Comparison of ENCODE assay signal across 7 mouse cellular contexts in genomic region chr17:35909186-35909918, GRCm38 (mm10). TPM values are rescaled to one million over a fixed set of nuclear protein-coding genes. Genes with fewer than 3 reads are reported as not detected.
A peak's percentile ranks its signal among the peaks of the same experiment; 100 is the strongest.
DNase-seq lines count a peak whose midpoint lies in the region; ATAC-seq and TF ChIP-seq lines count a peak whose summit lies in the region.

No protein-coding gene starts in this region.

- peak overlapping the region; percentile 92 for H3K4me3 ChIP-seq in lung, adult 2 months (replicated peaks; ENCODE audit: extremely low read depth, low read depth, low read length)
- peak overlapping the region; percentile 66 for H3K4me3 ChIP-seq in embryonic facial prominence, embryonic 14.5 days (ENCODE audit: low read depth, low read length)
- peak overlapping the region; percentile 70 for H3K4me3 ChIP-seq in hindbrain, embryonic 16.5 days (ENCODE audit: low read length)
- H3K4me3 ChIP-seq in midbrain, embryonic 15.5 days, result peak overlapping the region; percentile 74

- no peak for DNase-seq in lung, adult 2 months
- no peak for DNase-seq in lung, postnatal 4 days
- DNase-seq in embryonic facial prominence, embryonic 14.5 days (ENCODE audit: low spot score), result no peak
- no peak for DNase-seq in left cerebral cortex, postnatal 25 days (ENCODE audit: low spot score in 2 of 2)
- no peak for DNase-seq in adrenal gland, adult (ENCODE audit: inconsistent age in 2 of 2, low spot score in 1 of 2)

- peak overlapping the region; percentile 78 for H3K9ac ChIP-seq in embryonic facial prominence, embryonic 14.5 days (ENCODE audit: low read depth, low read length)
- peak overlapping the region; percentile 84 for H3K9ac ChIP-seq in hindbrain, embryonic 16.5 days (ENCODE audit: low read depth, low read length)
- H3K9ac ChIP-seq in midbrain, embryonic 15.5 days, result peak overlapping the region; percentile 90

- TF ChIP-seq CTCF in lung, adult 2 months (IDR thresholded peaks at IDR 0.05; ENCODE audit: insufficient read depth, low read length), result no peak

- H3K27me3 ChIP-seq in embryonic facial prominence, embryonic 14.5 days (replicated peaks; ENCODE audit: control insufficient read depth, insufficient read depth, low read length), result no peaks in the 10 kb centered on the region
- H3K27me3 ChIP-seq in hindbrain, embryonic 16.5 days (replicated peaks; ENCODE audit: control insufficient read depth, insufficient read depth, low read length), result no peaks in the 10 kb centered on the region
- no peaks in the 10 kb centered on the region for H3K27me3 ChIP-seq in midbrain, embryonic 15.5 days (replicated peaks)

- peaks cover 8% of the 10 kb centered on the region for H3K4me1 ChIP-seq in lung, adult 2 months (ENCODE audit: control insufficient read depth, insufficient read depth, low read length)
- H3K4me1 ChIP-seq in embryonic facial prominence, embryonic 14.5 days (ENCODE audit: control insufficient read depth, insufficient read depth, low read length), result peaks cover 9% of the 10 kb centered on the region
- H3K4me1 ChIP-seq in hindbrain, embryonic 16.5 days (ENCODE audit: control insufficient read depth, insufficient read depth, low read depth, low read length), result peaks cover 16% of the 10 kb centered on the region
- peaks cover 31% of the 10 kb centered on the region for H3K4me1 ChIP-seq in midbrain, embryonic 15.5 days

- peak overlapping the region; percentile 61 for H3K27ac ChIP-seq in embryonic facial prominence, embryonic 14.5 days (replicated peaks; ENCODE audit: low read depth, low read length)
- peak overlapping the region; percentile 87 for H3K27ac ChIP-seq in hindbrain, embryonic 16.5 days (ENCODE audit: low read depth, low read length)
- peak overlapping the region; percentile 92 for H3K27ac ChIP-seq in midbrain, embryonic 15.5 days

- no peaks in the 10 kb centered on the region for H3K9me3 ChIP-seq in embryonic facial prominence, embryonic 14.5 days (ENCODE audit: control insufficient read depth, low read length)
- H3K9me3 ChIP-seq in hindbrain, embryonic 16.5 days (ENCODE audit: control insufficient read depth, low read length), result no peaks in the 10 kb centered on the region
- no peaks in the 10 kb centered on the region for H3K9me3 ChIP-seq in midbrain, embryonic 15.5 days

- WGBS in lung, adult 2 months, result 15% methylated on average over 20 of the region's 20 CpGs
- 15% methylated on average over 19 of the region's 20 CpGs for WGBS in embryonic facial prominence, embryonic 14.5 days
- WGBS in hindbrain, embryonic 16.5 days, result 18% methylated on average over 20 of the region's 20 CpGs
- WGBS in midbrain, embryonic 15.5 days, result 24% methylated on average over 20 of the region's 20 CpGs

- intact Hi-C loops in left cerebral cortex, postnatal 25 days (cut with DNase I), result no loop called here

- TF ChIP-seq POLR2A in lung, adult 2 months (IDR thresholded peaks at IDR 0.05; ENCODE audit: borderline replicate concordance, extremely low read depth, low read depth, low read length), result no peak

- H3K4me2 ChIP-seq in embryonic facial prominence, embryonic 14.5 days (ENCODE audit: low read depth, low read length), result peak overlapping the region; percentile 87
- H3K4me2 ChIP-seq in hindbrain, embryonic 16.5 days (ENCODE audit: low read length), result peak overlapping the region; percentile 83
- peak overlapping the region; percentile 88 for H3K4me2 ChIP-seq in midbrain, embryonic 15.5 days

- ATAC-seq in embryonic facial prominence, embryonic 14.5 days (ENCODE audit: low read depth), result peak; percentile 13
- peak; percentile 46 for ATAC-seq in hindbrain, embryonic 16.5 days
- peak; percentile 56 for ATAC-seq in midbrain, embryonic 15.5 days (replicated peaks)

- peaks cover 69% of the 10 kb centered on the region for H3K36me3 ChIP-seq in embryonic facial prominence, embryonic 14.5 days (ENCODE audit: control insufficient read depth, insufficient read depth, low read length)
- peaks cover 18% of the 10 kb centered on the region for H3K36me3 ChIP-seq in hindbrain, embryonic 16.5 days (ENCODE audit: control insufficient read depth, insufficient read depth, low read length)
- H3K36me3 ChIP-seq in midbrain, embryonic 15.5 days (replicated peaks), result peaks cover 24% of the 10 kb centered on the region

RNA-seq across cellular contexts. Expression of gene Atat1, which starts 0.5 kb away (rescaled TPM):
- polyA plus RNA-seq in lung, adult 2 months (2012; rRNA removed), result 49.4 and 57.7 TPM in 2 replicates
- polyA plus RNA-seq in embryonic facial prominence, embryonic 14.5 days (2014; fragmentation: Nextera tagmentation; extraction: Ambion mirVana), result 48.1 and 53.6 TPM in 2 replicates
- polyA plus RNA-seq in hindbrain, embryonic 16.5 days (2015; fragmentation: Nextera tagmentation; extraction: Ambion mirVana), result 287 and 393 TPM in 2 replicates
- polyA plus RNA-seq in midbrain, embryonic 15.5 days (2015; fragmentation: Nextera tagmentation; extraction: Ambion mirVana), result 482 and 507 TPM in 2 replicates
- total RNA-seq in left cerebral cortex, postnatal 25 days (2021), result 10 to 100 TPM; 53.0 to 56.1 TPM

RNA-seq across cellular contexts. Expression of gene Mrps18b, which starts 6.8 kb away (rescaled TPM):
- polyA plus RNA-seq in lung, adult 2 months (2012; rRNA removed), result 30.4 and 43.8 TPM in 2 replicates
- 73.3 and 76.0 TPM in 2 replicates for polyA plus RNA-seq in embryonic facial prominence, embryonic 14.5 days (2014; fragmentation: Nextera tagmentation; extraction: Ambion mirVana)
- 59.6 and 67.4 TPM in 2 replicates for polyA plus RNA-seq in hindbrain, embryonic 16.5 days (2015; fragmentation: Nextera tagmentation; extraction: Ambion mirVana)
- polyA plus RNA-seq in midbrain, embryonic 15.5 days (2015; fragmentation: Nextera tagmentation; extraction: Ambion mirVana), result 49.3 and 54.2 TPM in 2 replicates
- total RNA-seq in left cerebral cortex, postnatal 25 days (2021), result 10 to 100 TPM; 35.3 to 40.1 TPM

RNA-seq across cellular contexts. Expression of gene Ppp1r10, which starts 6.9 kb away (rescaled TPM):
- 27.4 and 28.6 TPM in 2 replicates for polyA plus RNA-seq in lung, adult 2 months (2012; rRNA removed)
- 29.1 and 32.5 TPM in 2 replicates for polyA plus RNA-seq in embryonic facial prominence, embryonic 14.5 days (2014; fragmentation: Nextera tagmentation; extraction: Ambion mirVana)
- polyA plus RNA-seq in hindbrain, embryonic 16.5 days (2015; fragmentation: Nextera tagmentation; extraction: Ambion mirVana), result 32.7 and 40.2 TPM in 2 replicates
- polyA plus RNA-seq in midbrain, embryonic 15.5 days (2015; fragmentation: Nextera tagmentation; extraction: Ambion mirVana), result 47.1 and 47.8 TPM in 2 replicates
- total RNA-seq in left cerebral cortex, postnatal 25 days (2021), result 10 to 100 TPM; 70.2 to 76.0 TPM

RNA-seq across cellular contexts. Expression of gene 2310061I04Rik, which starts 12.1 kb away (rescaled TPM):
- polyA plus RNA-seq in lung, adult 2 months (2012; rRNA removed), result 36.1 and 38.1 TPM in 2 replicates
- polyA plus RNA-seq in embryonic facial prominence, embryonic 14.5 days (2014; fragmentation: Nextera tagmentation; extraction: Ambion mirVana), result 20.5 and 21.5 TPM in 2 replicates
- polyA plus RNA-seq in hindbrain, embryonic 16.5 days (2015; fragmentation: Nextera tagmentation; extraction: Ambion mirVana), result 67.4 and 77.4 TPM in 2 replicates
- polyA plus RNA-seq in midbrain, embryonic 15.5 days (2015; fragmentation: Nextera tagmentation; extraction: Ambion mirVana), result 68.2 and 72.8 TPM in 2 replicates
- total RNA-seq in left cerebral cortex, postnatal 25 days (2021), result 10 to 100 TPM; 55.4 to 59.6 TPM

RNA-seq across cellular contexts. Expression of gene Dhx16, which starts 29.7 kb away (rescaled TPM):
- polyA plus RNA-seq in lung, adult 2 months (2012; rRNA removed), result 62.8 and 70.1 TPM in 2 replicates
- 40.2 and 43.4 TPM in 2 replicates for polyA plus RNA-seq in embryonic facial prominence, embryonic 14.5 days (2014; fragmentation: Nextera tagmentation; extraction: Ambion mirVana)
- 25.0 and 33.3 TPM in 2 replicates for polyA plus RNA-seq in hindbrain, embryonic 16.5 days (2015; fragmentation: Nextera tagmentation; extraction: Ambion mirVana)
- 36.3 and 40.4 TPM in 2 replicates for polyA plus RNA-seq in midbrain, embryonic 15.5 days (2015; fragmentation: Nextera tagmentation; extraction: Ambion mirVana)
- total RNA-seq in left cerebral cortex, postnatal 25 days (2021), result 10 to 100 TPM; 29.5 to 32.4 TPM
